Mouse (Mus musculus): ENCODE results near the gene Bpi. TPM values are rescaled to one million over a fixed set of nuclear protein-coding genes. Genes with fewer than 3 reads are reported as not detected.

The Bpi gene
- polyA plus RNA-seq, 1 experiment from 2014 or later = not detected

- Histone ChIP-seq H3K9me3 (replicated peaks) (no peaks in the 10 kb centered on the region; the same call in 1 of the 2 replicates), H3K9ac (no peak overlapping the region), H3K4me2 (no peak overlapping the region), H3K27ac (no peak overlapping the region; the same call in 1 of the 2 replicates), H3K27me3 (0 out of 2 replicates have a peak, but pooled peaks cover 2% of the 10 kb centered on the region), H3K36me3 (ENCODE audit: poor library complexity, severe bottlenecking) (no peaks in the 10 kb centered on the region), H3K4me1 (no peaks in the 10 kb centered on the region), H3K4me3 (no peak overlapping the region)
- no peak for ATAC-seq
- WGBS = 47% methylated on average over 4 of the region's 4 CpGs
Measured at GRCm38 (mm10) chr2:158245072-158245817, 12.6 kb upstream of the Bpi start.

- Histone ChIP-seq H3K4me2 (no peak overlapping the region), H3K9ac (no peak overlapping the region), H3K27me3 (0 out of 2 replicates have a peak, but pooled peaks cover 2% of the 10 kb centered on the region), H3K9me3 (replicated peaks) (no peaks in the 10 kb centered on the region; the same call in 1 of the 2 replicates), H3K4me1 (no peaks in the 10 kb centered on the region), H3K36me3 (ENCODE audit: poor library complexity, severe bottlenecking) (no peaks in the 10 kb centered on the region), H3K4me3 (no peak overlapping the region), H3K27ac (no peak overlapping the region)
- no peak for ATAC-seq
- 90% methylated on average over 6 of the region's 6 CpGs for WGBS
Measured at GRCm38 (mm10) chr2:158247852-158248251, 10.0 kb upstream of the Bpi start.

GRCm38 (mm10) chr2:158248318-158248717 lies 9.6 kb upstream of the Bpi start:
- Histone ChIP-seq H3K27me3 (0 out of 2 replicates have a peak, but pooled peaks cover 2% of the 10 kb centered on the region), H3K4me3 (no peak overlapping the region), H3K4me1 (no peaks in the 10 kb centered on the region), H3K36me3 (ENCODE audit: poor library complexity, severe bottlenecking) (no peaks in the 10 kb centered on the region), H3K4me2 (no peak overlapping the region), H3K9me3 (replicated peaks) (no peaks in the 10 kb centered on the region; the same call in 1 of the 2 replicates), H3K9ac (no peak overlapping the region), H3K27ac (no peak overlapping the region)
- 84% methylated on average over 7 of the region's 7 CpGs for WGBS
- ATAC-seq = no peak

GRCm38 (mm10) chr2:158250558-158250957 lies 7.3 kb upstream of the Bpi start:
- no peak overlapping the region for H3K9ac ChIP-seq
- 0 out of 2 replicates have a peak, but pooled peaks cover 2% of the 10 kb centered on the region for H3K27me3 ChIP-seq
- ATAC-seq = no peak
- no peak overlapping the region for H3K27ac ChIP-seq
- H3K4me3 ChIP-seq = no peak overlapping the region
- H3K9me3 ChIP-seq (replicated peaks) = no peaks in the 10 kb centered on the region
- WGBS = 81% methylated on average over 4 of the region's 4 CpGs
- H3K4me2 ChIP-seq = no peak overlapping the region
- H3K4me1 ChIP-seq = no peaks in the 10 kb centered on the region
- no peaks in the 10 kb centered on the region for H3K36me3 ChIP-seq (ENCODE audit: poor library complexity, severe bottlenecking)

GRCm38 (mm10) chr2:158253806-158254205 lies 4.1 kb upstream of the Bpi start:
- Histone ChIP-seq H3K4me1 (peaks cover 11% of the 10 kb centered on the region; the same call in 1 of the 2 replicates), H3K4me3 (no peak overlapping the region), H3K36me3 (ENCODE audit: poor library complexity, severe bottlenecking) (no peaks in the 10 kb centered on the region), H3K4me2 (no peak overlapping the region), H3K27ac (no peak overlapping the region), H3K9me3 (replicated peaks) (no peaks in the 10 kb centered on the region), H3K9ac (no peak overlapping the region), H3K27me3 (no peaks in the 10 kb centered on the region)
- ATAC-seq = no peak
- WGBS = 78% methylated on average over 5 of the region's 5 CpGs

- peaks cover 11% of the 10 kb centered on the region; the same call in 1 of the 2 replicates for H3K4me1 ChIP-seq
- WGBS = 18% methylated on average over 5 of the region's 5 CpGs
- no peak overlapping the region for H3K4me3 ChIP-seq
- no peak overlapping the region for H3K4me2 ChIP-seq
- H3K9me3 ChIP-seq (replicated peaks) = no peaks in the 10 kb centered on the region
- no peaks in the 10 kb centered on the region for H3K36me3 ChIP-seq (ENCODE audit: poor library complexity, severe bottlenecking)
- no peak overlapping the region for H3K9ac ChIP-seq
- H3K27me3 ChIP-seq = 0 out of 2 replicates have a peak, but pooled peaks cover 5% of the 10 kb centered on the region
- no peak for ATAC-seq
- no peak overlapping the region for H3K27ac ChIP-seq
Measured at GRCm38 (mm10) chr2:158256894-158257293, 1.0 kb upstream of the Bpi start.

GRCm38 (mm10) chr2:158258781-158259180 lies 887 bp downstream of the Bpi start:
- H3K9me3 ChIP-seq (replicated peaks) = no peaks in the 10 kb centered on the region
- no peak for ATAC-seq

GRCm38 (mm10) chr2:158259498-158259897 lies 1.6 kb downstream of the Bpi start:
- Histone ChIP-seq H3K4me1 (peaks cover 11% of the 10 kb centered on the region; the same call in 1 of the 2 replicates), H3K9ac (no peak overlapping the region), H3K4me2 (no peak overlapping the region), H3K36me3 (ENCODE audit: poor library complexity, severe bottlenecking) (no peaks in the 10 kb centered on the region), H3K27ac (no peak overlapping the region), H3K4me3 (no peak overlapping the region), H3K27me3 (0 out of 2 replicates have a peak, but pooled peaks cover 5% of the 10 kb centered on the region), H3K9me3 (replicated peaks) (no peaks in the 10 kb centered on the region)
- WGBS = 82% methylated on average over 8 of the region's 8 CpGs
- no peak for ATAC-seq

More at GRCm38 (mm10) chr2:158258781-158259180, 887 bp downstream of the Bpi start:
- Histone ChIP-seq H3K4me1 (peaks cover 11% of the 10 kb centered on the region; the same call in 1 of the 2 replicates), H3K27ac (no peak overlapping the region), H3K9ac (no peak overlapping the region), H3K4me2 (no peak overlapping the region), H3K36me3 (ENCODE audit: poor library complexity, severe bottlenecking) (no peaks in the 10 kb centered on the region), H3K27me3 (0 out of 2 replicates have a peak, but pooled peaks cover 5% of the 10 kb centered on the region), H3K4me3 (no peak overlapping the region)
- WGBS = 10% methylated on average over 12 of the region's 12 CpGs

- Histone ChIP-seq H3K27me3 (0 out of 2 replicates have a peak, but pooled peaks cover 5% of the 10 kb centered on the region), H3K9me3 (replicated peaks) (no peaks in the 10 kb centered on the region), H3K4me3 (no peak overlapping the region), H3K27ac (no peak overlapping the region), H3K9ac (no peak overlapping the region), H3K4me1 (no peaks in the 10 kb centered on the region), H3K36me3 (ENCODE audit: poor library complexity, severe bottlenecking) (no peaks in the 10 kb centered on the region), H3K4me2 (no peak overlapping the region)
- ATAC-seq = no peak
- 81% methylated on average over 3 of the region's 3 CpGs for WGBS
Measured at GRCm38 (mm10) chr2:158264877-158265276, 7.0 kb downstream of the Bpi start.

GRCm38 (mm10) chr2:158270017-158270416 lies 12.1 kb downstream of the Bpi start:
- Histone ChIP-seq H3K9ac (no peak overlapping the region), H3K27ac (no peak overlapping the region), H3K27me3 (no peaks in the 10 kb centered on the region), H3K4me3 (no peak overlapping the region), H3K4me1 (0 out of 2 replicates have a peak, but pooled peaks cover 5% of the 10 kb centered on the region), H3K4me2 (no peak overlapping the region), H3K36me3 (ENCODE audit: poor library complexity, severe bottlenecking) (no peaks in the 10 kb centered on the region), H3K9me3 (replicated peaks) (no peaks in the 10 kb centered on the region)
- 82% methylated on average over 8 of the region's 8 CpGs for WGBS
- ATAC-seq = no peak

- no peak overlapping the region for H3K9ac ChIP-seq
- H3K4me2 ChIP-seq = no peak overlapping the region
- no peaks in the 10 kb centered on the region for H3K36me3 ChIP-seq (ENCODE audit: poor library complexity, severe bottlenecking)
- WGBS = 9% methylated on average over 2 of the region's 2 CpGs
- H3K27ac ChIP-seq = no peak overlapping the region; the same call in 1 of the 2 replicates
- 0 out of 2 replicates have a peak, but pooled peaks cover 5% of the 10 kb centered on the region for H3K4me1 ChIP-seq
- H3K9me3 ChIP-seq (replicated peaks) = no peaks in the 10 kb centered on the region
- no peak overlapping the region for H3K4me3 ChIP-seq
- no peak for ATAC-seq
- no peaks in the 10 kb centered on the region for H3K27me3 ChIP-seq
Measured at GRCm38 (mm10) chr2:158273646-158274045, 15.8 kb downstream of the Bpi start.

GRCm38 (mm10) chr2:158275349-158275748 lies 17.5 kb downstream of the Bpi start:
- Histone ChIP-seq H3K27me3 (no peaks in the 10 kb centered on the region), H3K9ac (no peak overlapping the region), H3K4me1 (0 out of 2 replicates have a peak, but pooled peaks cover 5% of the 10 kb centered on the region), H3K9me3 (replicated peaks) (no peaks in the 10 kb centered on the region), H3K4me2 (no peak overlapping the region), H3K4me3 (no peak overlapping the region), H3K27ac (no peak overlapping the region), H3K36me3 (ENCODE audit: poor library complexity, severe bottlenecking) (no peaks in the 10 kb centered on the region)
- ATAC-seq = no peak
- WGBS = 93% methylated on average over 3 of the region's 3 CpGs

Measured in forebrain, embryonic 13.5 days (tissue).